Mouse (Mus musculus) embryonic facial prominence, embryonic 15.5 days (tissue): ENCODE results near the gene Pdha2. TPM values are rescaled to one million over a fixed set of nuclear protein-coding genes. Genes with fewer than 3 reads are reported as not detected.

ENCODE experiments used
- ATAC-seq: fragments of 200-750 bp; cut with Nextera tagmentation; 2 replicates; pipeline ENCODE4 v1.8.0; 2017; ENCODE audit warnings: low read depth, moderate TSS enrichment; ENCODE audit not compliant: insufficient number of reproducible peaks, low FRiP score, low TSS enrichment
- H3K27ac ChIP-seq: fragments of 300-500 bp; sonication (generic); replicated peaks from 2 replicates; pipeline ENCODE4 v1.5.1; 2015; ENCODE audit warnings: mild to moderate bottlenecking, inconsistent platforms
- H3K27me3 ChIP-seq: fragments of 300-500 bp; sonication (generic); 2 replicates; pipeline ENCODE4 v1.6.1; 2015; ENCODE audit warnings: inconsistent platforms
- H3K36me3 ChIP-seq: fragments of 300-500 bp; sonication (generic); 2 replicates; pipeline ENCODE4 v1.6.1; 2015; ENCODE audit warnings: mild to moderate bottlenecking, inconsistent platforms
- H3K4me1 ChIP-seq: fragments of 300-500 bp; sonication (generic); 2 replicates; pipeline ENCODE4 v1.6.1; 2015; ENCODE audit warnings: inconsistent platforms
- H3K4me2 ChIP-seq: fragments of 300-500 bp; sonication (generic); replicated peaks from 2 replicates; pipeline ENCODE4 v1.6.1; 2015; ENCODE audit warnings: mild to moderate bottlenecking, inconsistent platforms
- H3K4me3 ChIP-seq: fragments of 300-500 bp; sonication (generic); replicated peaks from 2 replicates; pipeline ENCODE4 v1.5.1; 2015; ENCODE audit warnings: mild to moderate bottlenecking, inconsistent platforms
- H3K9ac ChIP-seq: fragments of 300-500 bp; sonication (generic); 2 replicates; pipeline ENCODE4 v1.6.1; 2015; ENCODE audit warnings: inconsistent platforms
- H3K9me3 ChIP-seq: fragments of 300-500 bp; sonication (generic); replicated peaks from 2 replicates; pipeline ENCODE4 v1.6.1; 2016; ENCODE audit warnings: inconsistent platforms
- WGBS: fragments of 180-500 bp; shearing (Covaris S2); methylation state at CpG from one replicate; pipeline ENCODE4 v1.1.7; 2015; 5-methylcytosine and 5-hydroxymethylcytosine counted together
- polyA plus RNA-seq: library from polyadenylated mRNA; unstranded; fragments of >200 nt; fragmentation: Nextera tagmentation; extraction: Ambion mirVana; gene quantifications from 2 replicates; pipeline ENCODE4 v1.2.1, GENCODE M21; 2015

The Pdha2 gene
- not detected in 2 replicates for polyA plus RNA-seq

- Histone ChIP-seq H3K27me3 (no peaks in the 10 kb centered on the region), H3K9me3 (no peaks in the 10 kb centered on the region), H3K4me3 (no peak within 1 kb of the TSS), H3K27ac (no peak within 1 kb of the TSS), H3K9ac (no peak within 1 kb of the TSS), H3K4me2 (no peak within 1 kb of the TSS), H3K36me3 (no peaks in the 10 kb centered on the region), H3K4me1 (no peaks in the 10 kb centered on the region)
- ATAC-seq: no peak
- WGBS: 89% methylated on average over 5 of the region's 5 CpGs
These were observed at the start of gene Pdha2 for GRCm38 (mm10) chr3:141212255-141212654. Gene Pdha2, minus strand, starts transcription at chr3:141212355.

GRCm38 (mm10) chr3:141260518-141260917, 48.4 kb upstream of the Pdha2 start:
- no peak overlapping the region for H3K4me2 ChIP-seq
- H3K9me3 ChIP-seq: no peaks in the 10 kb centered on the region
- H3K4me3 ChIP-seq: no peak overlapping the region
- no peak overlapping the region for H3K9ac ChIP-seq
- H3K36me3 ChIP-seq: no peaks in the 10 kb centered on the region
- no peak overlapping the region for H3K27ac ChIP-seq
- H3K4me1 ChIP-seq: no peaks in the 10 kb centered on the region
- no peaks in the 10 kb centered on the region for H3K27me3 ChIP-seq
- ATAC-seq: no peak
- WGBS: 71% methylated on average over 1 of the region's 1 CpGs

GRCm38 (mm10) chr3:141251440-141251839, 39.3 kb upstream of the Pdha2 start:
- Histone ChIP-seq H3K4me1 (no peaks in the 10 kb centered on the region), H3K9ac (no peak overlapping the region), H3K36me3 (no peaks in the 10 kb centered on the region), H3K27ac (no peak overlapping the region), H3K27me3 (no peaks in the 10 kb centered on the region), H3K4me3 (no peak overlapping the region), H3K9me3 (no peaks in the 10 kb centered on the region), H3K4me2 (no peak overlapping the region)
- 83% methylated on average over 1 of the region's 1 CpGs for WGBS
- ATAC-seq: no peak

GRCm38 (mm10) chr3:141244725-141245298, 32.7 kb upstream of the Pdha2 start:
- H3K36me3 ChIP-seq: no peaks in the 10 kb centered on the region
- 51% methylated on average over 5 of the region's 5 CpGs for WGBS
- H3K4me1 ChIP-seq: no peaks in the 10 kb centered on the region
- H3K4me2 ChIP-seq: no peak overlapping the region
- no peaks in the 10 kb centered on the region for H3K9me3 ChIP-seq
- H3K4me3 ChIP-seq: no peak overlapping the region
- no peaks in the 10 kb centered on the region for H3K27me3 ChIP-seq
- H3K9ac ChIP-seq: no peak overlapping the region
- ATAC-seq: no peak
- H3K27ac ChIP-seq: no peak overlapping the region

- 72% methylated on average over 2 of the region's 2 CpGs for WGBS
- H3K27ac ChIP-seq: no peak overlapping the region
- no peaks in the 10 kb centered on the region for H3K36me3 ChIP-seq
- no peak overlapping the region for H3K4me2 ChIP-seq
- H3K27me3 ChIP-seq: no peaks in the 10 kb centered on the region
- no peak overlapping the region for H3K4me3 ChIP-seq
- H3K9ac ChIP-seq: no peak overlapping the region
- no peak for ATAC-seq
- no peaks in the 10 kb centered on the region for H3K9me3 ChIP-seq
- no peaks in the 10 kb centered on the region for H3K4me1 ChIP-seq
These were observed 25.9 kb upstream of the Pdha2 start for GRCm38 (mm10) chr3:141238071-141238470.

GRCm38 (mm10) chr3:141229148-141229547, 17.0 kb upstream of the Pdha2 start:
- no peak overlapping the region for H3K9ac ChIP-seq
- WGBS: 53% methylated on average over 2 of the region's 2 CpGs
- H3K4me3 ChIP-seq: no peak overlapping the region
- ATAC-seq: no peak
- H3K4me2 ChIP-seq: no peak overlapping the region
- H3K9me3 ChIP-seq: no peaks in the 10 kb centered on the region
- H3K4me1 ChIP-seq: no peaks in the 10 kb centered on the region
- no peaks in the 10 kb centered on the region for H3K36me3 ChIP-seq
- no peak overlapping the region for H3K27ac ChIP-seq
- H3K27me3 ChIP-seq: no peaks in the 10 kb centered on the region

GRCm38 (mm10) chr3:141222339-141222738, 10.2 kb upstream of the Pdha2 start:
- no peak overlapping the region for H3K4me2 ChIP-seq
- WGBS: 67% methylated on average over 1 of the region's 1 CpGs
- H3K9me3 ChIP-seq: no peaks in the 10 kb centered on the region
- no peak for ATAC-seq
- H3K4me1 ChIP-seq: no peaks in the 10 kb centered on the region
- H3K9ac ChIP-seq: no peak overlapping the region
- no peak overlapping the region for H3K27ac ChIP-seq
- no peaks in the 10 kb centered on the region for H3K27me3 ChIP-seq
- H3K4me3 ChIP-seq: no peak overlapping the region
- no peaks in the 10 kb centered on the region for H3K36me3 ChIP-seq

- no peak overlapping the region for H3K4me2 ChIP-seq
- no peak overlapping the region for H3K9ac ChIP-seq
- no peak overlapping the region for H3K4me3 ChIP-seq
- no peaks in the 10 kb centered on the region for H3K36me3 ChIP-seq
- no peak overlapping the region for H3K27ac ChIP-seq
- H3K4me1 ChIP-seq: no peaks in the 10 kb centered on the region
- ATAC-seq: no peak
- WGBS: 37% methylated on average over 2 of the region's 2 CpGs
- H3K27me3 ChIP-seq: no peaks in the 10 kb centered on the region
- no peaks in the 10 kb centered on the region for H3K9me3 ChIP-seq
These were observed 6.4 kb upstream of the Pdha2 start for GRCm38 (mm10) chr3:141218561-141218960.

GRCm38 (mm10) chr3:141216999-141217398, 4.8 kb upstream of the Pdha2 start:
- ATAC-seq: no peak
- no peaks in the 10 kb centered on the region for H3K36me3 ChIP-seq
- no peak overlapping the region for H3K4me2 ChIP-seq
- H3K9ac ChIP-seq: no peak overlapping the region
- H3K4me1 ChIP-seq: no peaks in the 10 kb centered on the region
- H3K4me3 ChIP-seq: no peak overlapping the region
- no peaks in the 10 kb centered on the region for H3K9me3 ChIP-seq
- H3K27me3 ChIP-seq: no peaks in the 10 kb centered on the region
- H3K27ac ChIP-seq: no peak overlapping the region

GRCm38 (mm10) chr3:141216237-141216636, 4.1 kb upstream of the Pdha2 start:
- Histone ChIP-seq H3K9me3 (no peaks in the 10 kb centered on the region), H3K27ac (no peak overlapping the region), H3K36me3 (no peaks in the 10 kb centered on the region), H3K4me3 (no peak overlapping the region), H3K4me2 (no peak overlapping the region), H3K4me1 (no peaks in the 10 kb centered on the region), H3K27me3 (no peaks in the 10 kb centered on the region), H3K9ac (no peak overlapping the region)
- no peak for ATAC-seq
- 64% methylated on average over 6 of the region's 6 CpGs for WGBS

GRCm38 (mm10) chr3:141214789-141215188, 2.6 kb upstream of the Pdha2 start:
- Histone ChIP-seq H3K9me3 (no peaks in the 10 kb centered on the region), H3K36me3 (no peaks in the 10 kb centered on the region), H3K4me2 (no peak overlapping the region), H3K9ac (no peak overlapping the region), H3K27me3 (no peaks in the 10 kb centered on the region), H3K27ac (no peak overlapping the region), H3K4me3 (no peak overlapping the region), H3K4me1 (no peaks in the 10 kb centered on the region)
- 81% methylated on average over 2 of the region's 2 CpGs for WGBS
- no peak for ATAC-seq

- no peak overlapping the region for H3K4me2 ChIP-seq
- ATAC-seq: no peak
- H3K9me3 ChIP-seq: no peaks in the 10 kb centered on the region
- no peak overlapping the region for H3K4me3 ChIP-seq
- no peaks in the 10 kb centered on the region for H3K27me3 ChIP-seq
- no peak overlapping the region for H3K9ac ChIP-seq
- H3K4me1 ChIP-seq: no peaks in the 10 kb centered on the region
- H3K27ac ChIP-seq: no peak overlapping the region
- H3K36me3 ChIP-seq: no peaks in the 10 kb centered on the region
These were observed 2.0 kb upstream of the Pdha2 start for GRCm38 (mm10) chr3:141214197-141214596.
